Mouse (Mus musculus) monocyte, adult 2 months (primary cell): ENCODE results near the gene Alg3.

Experiments
- DNase-seq, 2 experiments: peaks; one replicate each; pipeline ENCODE4 v3.0.0; 2022; ENCODE audit warnings: low spot score in 2 of 2, low read depth in 1 of 2

Gene Alg3

DNA sequence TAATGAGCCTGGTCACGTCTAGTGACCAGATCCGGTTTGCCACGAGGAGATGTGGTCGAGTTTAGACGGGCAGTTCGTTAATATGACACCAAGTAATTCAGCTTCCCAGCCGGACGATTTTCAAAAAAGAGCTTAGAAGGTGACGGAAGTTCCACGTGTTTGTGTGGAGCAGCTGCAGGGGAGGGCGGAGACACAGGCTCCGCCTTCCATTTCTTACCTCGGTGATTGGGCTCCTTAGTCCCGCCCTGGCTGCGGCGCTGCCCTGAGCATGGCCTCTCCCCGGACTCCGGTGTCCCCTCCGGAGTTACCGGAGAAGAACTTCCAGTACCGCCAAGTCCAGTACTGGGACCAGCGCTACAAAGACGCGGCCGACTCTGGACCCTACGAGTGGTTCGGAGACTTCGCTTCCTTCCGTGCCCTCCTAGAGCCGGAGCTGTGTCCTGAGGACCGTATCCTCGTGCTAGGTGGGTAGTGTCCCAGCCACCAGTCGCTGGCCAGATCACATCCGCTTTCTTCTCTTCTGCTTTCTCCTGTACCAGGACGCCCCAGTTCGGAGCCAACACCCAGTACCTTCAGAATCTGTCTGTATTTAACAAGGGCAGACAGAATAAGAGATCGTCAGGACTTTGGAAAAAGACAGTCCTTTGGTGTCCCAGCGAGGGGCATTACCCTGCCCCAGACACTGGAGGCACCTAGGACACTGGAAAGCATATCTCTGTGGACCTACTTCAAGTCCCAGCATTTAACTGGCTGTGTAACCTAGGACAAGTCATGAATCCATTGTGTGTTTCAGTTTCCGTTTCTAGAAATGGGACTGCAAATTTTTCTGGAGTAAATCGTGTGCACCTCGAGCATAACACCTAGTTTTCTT is at the start of gene Alg3, which contains the start of the genes Eef1akmt4 and Gm49333:
Gene Alg3, minus strand, starts transcription at position 379 of the 871 bp plus-strand sequence.
Gene Eef1akmt4, plus strand, starts transcription at position 237 of the 871 bp plus-strand sequence.
Gene Gm49333, plus strand, starts transcription at position 254 of the 871 bp plus-strand sequence.
- DNase-seq: peak; percentile 68 to 87

DNA sequence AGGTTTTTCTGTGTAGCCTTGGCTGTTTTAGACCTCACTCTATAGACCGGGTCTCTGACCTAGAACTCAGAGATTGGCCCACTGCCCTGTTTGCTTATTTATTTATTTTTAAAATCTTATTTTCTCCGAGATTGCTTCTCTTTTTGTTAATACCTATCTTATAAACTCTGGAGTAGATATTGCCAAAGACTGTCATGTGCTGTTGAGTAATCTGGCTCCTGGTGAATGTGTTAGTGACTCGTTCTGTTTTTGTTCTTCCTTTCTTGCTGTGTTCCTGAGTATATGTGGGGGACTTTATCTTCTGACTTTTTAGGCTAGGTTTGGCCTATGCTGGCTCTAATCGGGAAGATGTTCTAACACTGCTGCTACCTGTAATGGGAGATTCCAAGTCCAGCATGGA is 46.1 kb upstream of the Alg3 start:
- DNase-seq: no peak

DNA sequence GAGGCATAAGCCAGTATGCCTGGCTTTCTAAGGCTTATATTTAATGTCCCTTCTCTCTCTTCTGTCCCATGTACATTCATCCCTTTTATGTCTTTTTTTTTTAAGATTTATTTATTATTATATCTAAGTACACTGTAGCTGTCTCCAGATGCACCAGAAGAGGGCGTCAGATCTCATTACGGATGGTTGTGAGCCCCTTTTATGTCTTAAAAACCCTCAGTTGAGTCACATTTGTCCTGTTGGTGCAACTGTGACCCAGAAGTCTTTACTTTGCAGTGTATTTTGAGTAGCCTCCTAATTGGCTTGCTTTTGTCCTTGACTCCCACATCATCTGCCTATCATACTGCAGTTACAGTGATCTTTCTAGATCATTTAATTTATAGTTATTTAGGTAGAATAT is 41.8 kb upstream of the Alg3 start:
- DNase-seq: no peak

DNA sequence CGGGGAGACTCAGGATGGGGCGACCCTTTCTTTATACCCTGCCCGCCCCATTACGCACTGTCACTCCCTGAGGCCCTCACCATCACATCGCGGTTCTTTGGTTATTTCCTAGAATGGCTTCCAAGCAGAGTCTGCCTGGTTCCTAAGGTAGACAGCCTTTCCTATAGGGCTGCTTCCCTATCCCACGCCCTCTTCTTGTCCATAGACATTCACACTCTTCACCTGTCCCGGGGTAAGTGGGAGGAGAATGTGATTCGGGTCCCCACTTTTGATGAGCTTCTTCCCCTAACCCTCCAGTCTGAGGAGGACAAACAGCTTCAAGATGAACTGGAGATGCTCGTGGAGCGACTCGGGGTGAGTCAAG is 40.4 kb upstream of the Alg3 start:
- no peak for DNase-seq

- peak; percentile 87 to 89 for DNase-seq
Observed at GRCm38 (mm10) chr16:20651076-20651946, 39.8 kb upstream of the Alg3 start, which contains the start of gene Psmd2. Psmd2 (plus strand) TSS chr16:20651652.

GRCm38 (mm10) chr16:20643911-20644310 is 32.4 kb upstream of the Alg3 start:
- DNase-seq: no peak

DNA sequence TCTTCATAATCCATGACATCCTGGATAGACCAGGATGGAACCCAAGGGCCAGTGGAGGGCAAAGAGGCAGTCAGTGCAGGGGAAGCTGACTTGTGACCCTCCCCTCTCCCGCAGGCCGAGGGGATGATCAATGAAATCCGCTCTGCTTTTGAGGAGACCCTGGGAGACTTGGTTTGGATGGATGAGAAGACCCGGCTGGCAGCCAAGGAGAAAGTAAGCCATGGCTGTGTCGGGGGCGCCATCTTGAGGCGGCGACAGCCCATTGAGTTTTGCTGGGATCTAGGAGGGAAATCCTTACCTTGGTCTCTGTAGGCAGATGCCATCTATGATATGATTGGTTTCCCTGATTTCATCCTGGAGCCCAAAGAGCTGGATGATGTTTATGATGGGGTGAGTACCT is 30.6 kb upstream of the Alg3 start:
- peak in 1 of 2 experiments; percentile 27 for DNase-seq

DNA sequence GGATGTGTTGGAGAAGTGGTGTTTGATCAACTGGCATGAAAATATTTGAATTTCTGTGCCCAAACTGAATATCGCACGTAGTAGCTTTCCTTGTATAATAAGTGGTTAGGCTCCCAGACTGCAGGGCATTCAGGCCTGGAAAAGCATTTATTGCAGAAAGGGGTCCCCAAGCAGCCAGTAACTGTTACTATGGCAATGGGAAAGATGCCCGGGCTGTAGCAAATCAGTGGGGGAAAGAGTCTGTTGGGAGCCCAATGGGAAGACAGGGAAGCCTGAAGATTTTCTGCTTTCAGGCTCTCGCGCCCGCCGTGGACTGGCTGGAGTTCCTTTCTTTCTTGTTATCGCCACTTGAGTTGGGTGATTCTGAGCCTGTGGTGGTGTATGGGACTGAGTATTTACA is 26.8 kb upstream of the Alg3 start:
- DNase-seq: no peak

DNA sequence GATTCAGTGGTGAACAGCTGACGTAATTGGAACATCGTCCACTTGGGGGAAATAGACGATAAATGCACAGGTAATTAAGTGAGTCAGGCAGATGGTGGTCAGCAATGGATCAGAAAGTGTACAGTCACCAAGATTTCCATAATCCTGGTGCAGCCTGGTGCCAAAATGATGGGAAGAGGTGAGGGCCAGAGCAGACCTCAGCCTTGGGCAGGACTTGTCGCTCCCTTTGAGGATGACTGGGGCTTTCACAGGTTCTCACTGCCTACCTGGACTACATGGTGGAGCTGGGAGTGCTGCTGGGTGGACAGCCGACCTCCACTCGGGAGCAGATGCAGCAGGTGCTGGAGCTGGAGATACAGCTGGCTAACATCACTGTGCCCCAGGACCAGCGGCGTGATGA is 25.9 kb upstream of the Alg3 start:
- DNase-seq: no peak

DNA sequence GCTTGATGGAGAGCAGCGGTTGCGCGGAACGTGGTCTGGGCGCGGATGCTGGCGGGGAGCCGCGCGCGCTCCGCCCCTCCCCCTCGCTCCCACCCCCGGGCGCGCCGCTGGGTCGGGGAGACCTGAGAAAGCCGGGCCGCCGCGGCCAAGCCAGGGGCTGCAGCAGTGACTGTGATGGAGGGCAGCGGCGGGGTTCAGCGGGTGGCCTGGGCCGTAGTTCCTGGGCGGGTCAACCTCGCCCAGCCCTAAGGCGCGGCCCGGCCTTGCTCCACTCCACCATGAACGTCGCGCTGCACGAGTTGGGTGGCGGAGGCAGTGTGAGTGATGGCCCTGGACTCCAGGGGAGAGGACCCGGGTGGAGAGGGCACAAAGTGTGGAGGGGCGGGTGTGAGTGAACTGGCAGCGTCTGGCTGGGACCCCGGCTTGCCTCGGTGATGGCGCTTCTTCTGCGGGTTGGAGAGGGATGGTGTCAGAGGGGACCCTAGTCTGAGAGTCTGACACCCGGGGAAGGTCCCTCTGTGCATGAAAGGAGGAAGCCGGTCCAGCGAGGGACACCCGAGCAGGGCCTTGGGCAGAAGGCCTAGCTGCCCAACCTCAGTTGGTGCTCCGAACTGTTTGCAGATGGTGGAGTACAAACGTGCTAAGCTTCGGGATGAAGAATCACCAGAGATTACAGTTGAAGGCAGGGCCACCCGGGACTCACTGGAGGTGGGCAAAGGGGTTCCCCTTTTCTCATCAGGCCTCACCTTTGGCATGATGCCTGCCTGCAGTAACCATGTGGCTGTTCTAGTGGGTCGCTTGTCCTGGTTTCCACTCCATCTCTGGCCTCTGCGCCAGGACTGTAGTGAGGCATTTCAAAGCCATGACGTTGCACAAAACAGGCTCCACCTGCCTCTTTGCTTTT is 18.4 kb upstream of the Alg3 start, which contains the start of gene Ece2:
Gene Ece2, plus strand, starts transcription at position 98 of the 904 bp plus-strand sequence.
- DNase-seq: no peak

DNA sequence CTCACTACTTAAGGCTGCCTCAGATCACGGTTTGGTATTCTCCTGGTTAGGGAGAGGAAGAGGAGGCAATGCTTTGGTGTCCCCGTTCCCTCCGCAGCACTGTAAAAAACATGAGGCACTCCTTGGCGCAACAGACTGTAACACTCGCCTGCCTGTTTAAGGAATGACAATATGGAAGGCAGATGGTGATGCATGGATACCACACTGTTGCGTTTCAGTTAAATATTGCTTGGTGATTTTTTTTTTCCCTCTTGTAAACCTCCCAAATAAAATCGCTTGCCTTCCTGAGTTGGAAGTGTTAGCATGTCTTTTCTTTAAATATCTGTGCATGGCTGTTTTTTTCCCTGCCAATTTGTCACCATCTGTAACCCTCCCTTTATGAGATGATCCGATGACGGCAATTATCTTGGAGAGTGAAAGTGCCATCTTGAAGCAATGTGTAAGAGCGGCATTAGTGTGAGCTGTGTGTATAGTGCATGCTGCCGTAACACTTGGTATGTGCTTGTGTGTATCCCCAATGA is 17.4 kb upstream of the Alg3 start:
- DNase-seq: no peak

DNA sequence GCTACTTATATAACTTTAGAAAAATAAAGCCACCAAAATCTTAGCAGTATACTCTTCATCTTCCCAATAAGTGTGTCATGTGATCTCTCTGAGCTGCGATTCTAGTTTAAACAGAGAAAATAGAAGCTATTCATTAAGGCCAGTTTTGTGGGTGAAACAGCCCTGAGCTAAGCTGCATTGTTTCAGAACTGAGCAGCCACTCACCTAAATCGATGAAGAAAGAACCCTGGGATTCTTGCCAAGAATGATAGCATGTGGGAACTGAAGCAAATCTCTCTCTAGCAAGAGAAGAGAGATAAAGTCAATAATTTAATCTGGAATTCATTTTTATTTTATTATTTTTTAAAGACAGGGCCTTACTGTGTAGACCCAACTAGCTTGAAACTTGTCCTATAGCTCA is 11.7 kb upstream of the Alg3 start:
- DNase-seq: no peak

GRCm38 (mm10) chr16:20621991-20622685 is 10.6 kb upstream of the Alg3 start:
- DNase-seq: peak; percentile 68 to 77

GRCm38 (mm10) chr16:20621191-20621990 is 9.9 kb upstream of the Alg3 start, which contains the start of gene Camk2n2:
Camk2n2 (minus strand) TSS chr16:20621287.
- no peak for DNase-seq

DNA sequence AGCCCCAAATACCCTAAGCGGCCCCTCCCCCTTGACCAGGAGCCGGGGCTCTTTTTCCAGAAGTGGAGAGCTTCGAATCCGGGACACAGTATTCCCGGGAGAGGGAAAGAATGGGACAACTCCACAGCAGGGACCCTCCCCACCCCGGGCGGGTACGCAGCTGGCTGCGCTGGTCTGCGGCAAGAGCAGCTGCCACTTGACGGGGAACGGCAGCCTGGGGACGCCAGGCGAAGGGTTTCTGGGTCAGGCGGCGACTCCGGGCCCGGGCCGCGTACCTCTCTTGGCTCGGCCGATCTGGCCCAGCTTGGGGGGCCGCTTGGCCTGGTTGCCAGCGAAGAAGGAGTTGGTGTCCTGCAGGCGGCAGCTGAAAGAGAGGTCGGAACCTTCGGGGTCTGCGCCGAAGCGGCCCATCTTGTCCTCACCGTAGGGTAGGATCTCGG is 9.2 kb upstream of the Alg3 start:
- no peak for DNase-seq

DNA sequence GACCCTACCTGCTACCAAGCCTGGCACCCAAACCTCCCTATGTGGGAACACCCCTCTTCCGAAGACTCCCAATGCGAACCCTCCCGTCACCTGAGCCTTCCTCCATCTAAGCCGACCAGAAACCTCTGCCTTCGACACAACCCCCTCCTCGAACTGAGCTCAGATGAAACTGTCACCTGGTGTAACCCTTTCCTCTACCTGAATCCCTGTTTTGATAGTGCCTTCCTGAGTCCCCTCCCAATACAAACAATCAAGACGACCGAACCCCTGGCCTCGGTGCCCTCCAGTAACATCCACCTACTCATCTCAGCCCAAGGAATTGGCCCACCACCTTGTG is 8.8 kb upstream of the Alg3 start:
- DNase-seq: no peak

GRCm38 (mm10) chr16:20619541-20620398 is 8.2 kb upstream of the Alg3 start:
- no peak for DNase-seq
